Mouse (Mus musculus) bone marrow, adult 2 months (tissue): ENCODE data around the gene Pfkp.

Source experiments
- CTCF ChIP-seq: fragments of 200-500 bp; IDR thresholded peaks from 2 replicates; pipeline ENCODE4 v1.5.1; 2011; ENCODE audit warnings: low read length, control low read depth; ENCODE audit not compliant: control insufficient read depth, insufficient read depth
- POLR2A ChIP-seq: fragments of 200-500 bp; IDR thresholded peaks from 2 replicates; pipeline ENCODE4 v1.6.1; 2011; ENCODE audit warnings: low read depth, mild to moderate bottlenecking, control low read depth, low read length, borderline replicate concordance; ENCODE audit not compliant: control insufficient read depth

- TF ChIP-seq POLR2A, result no peak
- no peak for TF ChIP-seq CTCF
These were observed 24.5 kb downstream of the Pfkp start for GRCm38 (mm10) chr13:6624121-6624520.
